Mouse (Mus musculus): ENCODE measurements around the gene Slc35d2. TPM values are rescaled to one million over a fixed set of nuclear protein-coding genes. Genes with fewer than 3 reads are reported as not detected.

Slc35d2 gene
- polyA plus RNA-seq, 1 experiment: 0.18 TPM

DNA sequence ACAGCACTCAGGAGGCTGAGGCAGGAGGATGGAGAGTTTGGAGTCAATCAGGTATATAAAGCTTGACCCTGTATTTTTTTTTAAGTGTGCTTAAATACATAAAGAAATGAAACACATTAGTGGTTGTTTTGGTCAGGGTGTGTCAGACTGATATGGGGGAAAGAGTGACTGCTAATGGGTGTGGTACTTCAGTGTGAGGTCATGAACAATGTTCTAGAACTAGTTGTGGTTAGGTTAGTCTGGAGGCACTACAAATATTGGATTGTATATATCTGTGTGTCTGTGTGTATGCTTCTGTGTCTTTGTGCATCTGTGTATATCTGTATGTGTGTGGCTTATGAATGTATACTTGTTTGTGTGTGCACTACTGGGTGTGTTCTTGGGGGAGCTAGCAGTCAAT lies 79.6 kb downstream of the Slc35d2 start:
- H3K9me3 ChIP-seq (ENCODE audit: control insufficient read depth, low read length): no peaks in the 10 kb centered on the region; the same call in 1 of the 2 replicates
- H3K36me3 ChIP-seq (ENCODE audit: control insufficient read depth): no peaks in the 10 kb centered on the region
- H3K4me3 ChIP-seq (replicated peaks): no peak overlapping the region
- TF ChIP-seq GATA1 (IDR thresholded peaks at IDR 0.05; ENCODE audit: low read length): no peak
- TF ChIP-seq TAL1 (IDR thresholded peaks at IDR 0.05; ENCODE audit: low read length): no peak
- H3K27me3 ChIP-seq (ENCODE audit: control insufficient read depth): no peaks in the 10 kb centered on the region
- H3K4me1 ChIP-seq (ENCODE audit: control insufficient read depth): peaks cover 4% of the 10 kb centered on the region

DNA sequence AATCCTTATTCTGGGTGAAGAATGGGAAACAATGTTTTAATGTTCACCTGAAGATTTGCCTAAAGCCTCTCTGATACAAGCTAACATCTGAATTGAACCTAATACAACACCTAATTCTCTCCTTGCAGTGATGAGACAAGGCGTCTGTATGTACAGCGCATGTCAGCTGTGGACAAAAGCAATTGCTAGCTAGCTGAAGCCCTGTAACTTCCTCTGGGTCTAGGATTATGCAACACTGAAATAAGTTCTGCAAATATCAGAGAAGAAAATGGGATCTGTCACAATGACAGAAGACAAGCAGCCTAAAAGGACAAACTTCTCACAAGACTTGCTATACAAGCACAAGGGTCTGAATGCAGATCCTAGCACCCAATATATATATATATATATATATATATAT lies 80.7 kb downstream of the Slc35d2 start:
- H3K4me3 ChIP-seq (replicated peaks): no peak overlapping the region
- H3K36me3 ChIP-seq (ENCODE audit: control insufficient read depth): no peaks in the 10 kb centered on the region
- TF ChIP-seq GATA1 (IDR thresholded peaks at IDR 0.05; ENCODE audit: low read length) (no peak), TAL1 (IDR thresholded peaks at IDR 0.05; ENCODE audit: low read length) (no peak)
- peaks cover 4% of the 10 kb centered on the region for H3K4me1 ChIP-seq (ENCODE audit: control insufficient read depth)
- no peaks in the 10 kb centered on the region; the same call in 1 of the 2 replicates for H3K9me3 ChIP-seq (ENCODE audit: control insufficient read depth, low read length)
- H3K27me3 ChIP-seq (ENCODE audit: control insufficient read depth): no peaks in the 10 kb centered on the region

Other genes with a start within 250 kb of the Slc35d2 start
- not detected in 2 replicates for gene Hsd17b3, start 40.1 kb downstream of the Slc35d2 start, polyA plus RNA-seq (2012)
- gene Zfp367, start 23.8 kb upstream of the Slc35d2 start, polyA plus RNA-seq (2012): 1.6 and 2.3 TPM in 2 replicates
- 1.4 and 1.5 TPM in 2 replicates for gene Habp4, start 32.5 kb upstream of the Slc35d2 start, polyA plus RNA-seq (2012)
- gene Cdc14b, start 145.9 kb upstream of the Slc35d2 start, polyA plus RNA-seq (2012): 0.01 TPM in 1 of 2 replicates, not detected in the other
- gene Aaed1, start 183.3 kb upstream of the Slc35d2 start, polyA plus RNA-seq (2012): 0.14 and 0.38 TPM in 2 replicates
- 0.29 TPM in 1 of 2 replicates, not detected in the other for gene Ctsl, start 241.5 kb upstream of the Slc35d2 start, polyA plus RNA-seq (2012)